Mouse (Mus musculus) forebrain, embryonic 15.5 days (tissue): Measurements from ENCODE around the gene Cyp2c54. TPM values are rescaled to one million over a fixed set of nuclear protein-coding genes. Genes with fewer than 3 reads are reported as not detected.
"Not testable (repeated sequence)": the region's sequence is repeated elsewhere in the genome, so short reads cannot be mapped to it uniquely, and the experiment has no call there.

Source experiments
- ATAC-seq: fragments of 200-750 bp; cut with Nextera tagmentation; replicated peaks from 2 replicates; pipeline ENCODE4 v1.8.0; 2017; ENCODE audit warnings: mild to moderate bottlenecking, moderate TSS enrichment, moderate library complexity
- H3K27ac ChIP-seq: fragments of 300-500 bp; sonication (generic); replicated peaks from 2 replicates; pipeline ENCODE4 v1.5.1; 2015; ENCODE audit warnings: mild to moderate bottlenecking, inconsistent platforms
- H3K27me3 ChIP-seq: fragments of 300-500 bp; sonication (generic); 2 replicates; pipeline ENCODE4 v1.6.1; 2015; ENCODE audit warnings: inconsistent platforms
- H3K36me3 ChIP-seq: fragments of 300-500 bp; sonication (generic); 2 replicates; pipeline ENCODE4 v1.6.1; 2015; ENCODE audit warnings: mild to moderate bottlenecking, inconsistent platforms
- H3K4me1 ChIP-seq: fragments of 300-500 bp; sonication (generic); 2 replicates; pipeline ENCODE4 v1.6.1; 2015; ENCODE audit warnings: inconsistent platforms
- H3K4me2 ChIP-seq: fragments of 300-500 bp; sonication (generic); replicated peaks from 2 replicates; pipeline ENCODE4 v1.6.1; 2015; ENCODE audit warnings: mild to moderate bottlenecking, inconsistent platforms
- H3K4me3 ChIP-seq: fragments of 300-500 bp; sonication (generic); 2 replicates; pipeline ENCODE4 v1.5.1; 2015; ENCODE audit warnings: mild to moderate bottlenecking, inconsistent platforms
- H3K9ac ChIP-seq: fragments of 300-500 bp; sonication (generic); replicated peaks from 2 replicates; pipeline ENCODE4 v1.6.1; 2015; ENCODE audit warnings: mild to moderate bottlenecking, inconsistent platforms
- H3K9me3 ChIP-seq: fragments of 300-500 bp; sonication (generic); 2 replicates; pipeline ENCODE4 v1.6.1; 2016; ENCODE audit warnings: inconsistent platforms
- WGBS: fragments of 180-500 bp; shearing (Covaris S2); methylation state at CpG from one replicate; pipeline ENCODE4 v1.1.7; 2015; ENCODE audit warnings: mixed read lengths; 5-methylcytosine and 5-hydroxymethylcytosine counted together
- polyA plus RNA-seq: library from polyadenylated mRNA; unstranded; fragments of >200 nt; fragmentation: Nextera tagmentation; extraction: Ambion mirVana; gene quantifications from 2 replicates; pipeline ENCODE4 v1.2.1, GENCODE M21; 2015

Gene Cyp2c54
- polyA plus RNA-seq: not detected in 2 replicates

GRCm38 (mm10) chr19:40073701-40074100 is at the start of gene Cyp2c54:
Gene Cyp2c54, minus strand, starts transcription at chr19:40073827.
- no peaks in the 10 kb centered on the region for H3K27me3 ChIP-seq
- H3K4me3 ChIP-seq: no peak within 1 kb of the TSS
- no peaks in the 10 kb centered on the region for H3K4me1 ChIP-seq
- no peaks in the 10 kb centered on the region for H3K36me3 ChIP-seq
- H3K9ac ChIP-seq: no peak within 1 kb of the TSS
- H3K4me2 ChIP-seq: no peak within 1 kb of the TSS
- ATAC-seq: no peak
- H3K27ac ChIP-seq: no peak within 1 kb of the TSS
- no peaks in the 10 kb centered on the region for H3K9me3 ChIP-seq

- not testable (repeated sequence) for H3K4me3 ChIP-seq, H3K9me3 ChIP-seq, H3K27me3 ChIP-seq, H3K4me2 ChIP-seq, H3K36me3 ChIP-seq, ATAC-seq, H3K27ac ChIP-seq, H3K4me1 ChIP-seq, H3K9ac ChIP-seq
- WGBS: 78% methylated on average over 13 of the region's 13 CpGs
These were observed 46.0 kb upstream of the Cyp2c54 start for GRCm38 (mm10) chr19:40119624-40120023.

- Histone ChIP-seq H3K27me3 (no peaks in the 10 kb centered on the region), H3K9me3 (no peaks in the 10 kb centered on the region), H3K4me2 (no peak overlapping the region), H3K4me3 (no peak overlapping the region), H3K36me3 (no peaks in the 10 kb centered on the region), H3K9ac (no peak overlapping the region), H3K4me1 (no peaks in the 10 kb centered on the region), H3K27ac (no peak overlapping the region)
- WGBS: 86% methylated on average over 3 of the region's 3 CpGs
- ATAC-seq: no peak
These were observed 17.5 kb upstream of the Cyp2c54 start for GRCm38 (mm10) chr19:40091111-40091510.

GRCm38 (mm10) chr19:40089421-40089820 is 15.8 kb upstream of the Cyp2c54 start, which contains the start of gene Cyp2c50:
Gene Cyp2c50, plus strand, starts transcription at chr19:40089688.
- H3K27ac ChIP-seq, H3K9me3 ChIP-seq, H3K9ac ChIP-seq, ATAC-seq, H3K36me3 ChIP-seq, H3K4me3 ChIP-seq, H3K27me3 ChIP-seq, H3K4me2 ChIP-seq, H3K4me1 ChIP-seq: not testable (repeated sequence)
- 98% methylated on average over 1 of the region's 1 CpGs for WGBS

- Histone ChIP-seq H3K36me3 (no peaks in the 10 kb centered on the region), H3K9me3 (no peaks in the 10 kb centered on the region), H3K27me3 (no peaks in the 10 kb centered on the region), H3K4me2 (no peak overlapping the region), H3K4me3 (no peak overlapping the region), H3K9ac (no peak overlapping the region), H3K4me1 (no peaks in the 10 kb centered on the region), H3K27ac (no peak overlapping the region)
- 94% methylated on average over 1 of the region's 1 CpGs for WGBS
- ATAC-seq: no peak
These were observed 14.8 kb upstream of the Cyp2c54 start for GRCm38 (mm10) chr19:40088381-40088780.

- not testable (repeated sequence) for ATAC-seq
- WGBS: 98% methylated on average over 1 of the region's 1 CpGs
These were observed 81.5 kb downstream of the Cyp2c54 start, which contains the start of gene Cyp2c37 for GRCm38 (mm10) chr19:39992140-39992539. Gene Cyp2c37, plus strand, starts transcription at chr19:39992424.

GRCm38 (mm10) chr19:39989471-39989870 is 84.2 kb downstream of the Cyp2c54 start:
- H3K36me3 ChIP-seq: no peaks in the 10 kb centered on the region
- WGBS: 77% methylated on average over 2 of the region's 2 CpGs
- H3K27me3 ChIP-seq: no peaks in the 10 kb centered on the region
- H3K27ac ChIP-seq: no peak overlapping the region
- ATAC-seq: no peak
- no peak overlapping the region for H3K4me3 ChIP-seq
- H3K9ac ChIP-seq: no peak overlapping the region
- no peaks in the 10 kb centered on the region for H3K4me1 ChIP-seq
- no peaks in the 10 kb centered on the region for H3K9me3 ChIP-seq
- no peak overlapping the region for H3K4me2 ChIP-seq

More at GRCm38 (mm10) chr19:39992140-39992539, 81.5 kb downstream of the Cyp2c54 start, which contains the start of gene Cyp2c37:
- not testable (repeated sequence) for H3K9me3 ChIP-seq, H3K4me3 ChIP-seq, H3K27me3 ChIP-seq, H3K27ac ChIP-seq, H3K9ac ChIP-seq, H3K4me2 ChIP-seq, H3K4me1 ChIP-seq, H3K36me3 ChIP-seq

Other genes with a start within 250 kb of the Cyp2c54 start
- gene Cyp2c69, start 187.0 kb downstream of the Cyp2c54 start, polyA plus RNA-seq: not detected in 2 replicates
- gene Cyp2c37, start 81.4 kb downstream of the Cyp2c54 start, polyA plus RNA-seq: not detected in 2 replicates
- not detected in 2 replicates for gene Cyp2c50, start 15.9 kb upstream of the Cyp2c54 start, polyA plus RNA-seq
- not detected in 2 replicates for gene Cyp2c70, start 113.5 kb upstream of the Cyp2c54 start, polyA plus RNA-seq
- gene Pdlim1, start 198.0 kb upstream of the Cyp2c54 start, polyA plus RNA-seq: 14.3 and 16.8 TPM in 2 replicates